ENCODE assay signal across 14 mouse cellular contexts in genomic region chr6:136491631-136492030, GRCm38 (mm10). TPM values are rescaled to one million over a fixed set of nuclear protein-coding genes. Genes with fewer than 3 reads are reported as not detected.
A peak's percentile ranks its signal among the peaks of the same experiment; 100 is the strongest.
DNase-seq lines count a peak whose midpoint lies in the region; ATAC-seq and TF ChIP-seq lines count a peak whose summit lies in the region.
"Had no signal": no experiment of that assay in that cellular context is flagged by ENCODE, and none has a peak within 500 bp of the region (broad histone marks: within the 10 kb centered on the region; RNA-seq: fewer than 3 reads in every experiment).

No protein-coding gene starts in this region.

- H3K4me1 ChIP-seq in spleen, adult 2 months (ENCODE audit: control insufficient read depth, insufficient read depth, insufficient read length): peaks cover 9% of the 10 kb centered on the region
- H3K4me1 ChIP-seq in ES-Bruce4 (ENCODE audit: control insufficient read depth, insufficient read depth, low read length): peaks cover 6% of the 10 kb centered on the region
- H3K4me1 ChIP-seq in brown adipose tissue, adult 24 weeks (ENCODE audit: control insufficient read depth, insufficient read depth, insufficient read length, low read length): peaks cover 3% of the 10 kb centered on the region; the same call in 1 of the 2 replicates
- H3K4me1 ChIP-seq: forebrain, embryonic 15.5 days; stomach, embryonic 15.5 days had no signal

- H3K27ac ChIP-seq in spleen, adult 2 months (ENCODE audit: insufficient read depth, low read length): peak overlapping the region; percentile 79
- peak overlapping the region; percentile 98 for H3K27ac ChIP-seq in ES-Bruce4 (ENCODE audit: insufficient read depth, low read length)
- peak overlapping the region; percentile 25; the same call in 1 of the 2 replicates for H3K27ac ChIP-seq in brown adipose tissue, adult 24 weeks (replicated peaks; ENCODE audit: low read depth, low read length)
- H3K27ac ChIP-seq: forebrain, embryonic 15.5 days; midbrain, embryonic 12.5 days had no signal

- DNase-seq in spleen, adult 2 months (ENCODE audit: low read depth in 1 of 2, low spot score in 2 of 2): no peak
- DNase-seq in spleen, postnatal 14 days (ENCODE audit: low spot score in 2 of 2): no peak
- peak; percentile 31 for DNase-seq in thymus, postnatal 25 days
- no peak for DNase-seq in right cerebral cortex, postnatal 4 days
- DNase-seq: cerebellum, adult 2 months; embryo, embryonic 11 days; right cerebral cortex, postnatal 25 days had no signal

- 0 out of 2 replicates have a peak overlapping the region, but pooled peaks have one; percentile 0 for H3K9ac ChIP-seq in ES-Bruce4 (ENCODE audit: low read depth, poor library complexity, severe bottlenecking)
- H3K9ac ChIP-seq: forebrain, embryonic 15.5 days; midbrain, embryonic 12.5 days; stomach, embryonic 15.5 days had no signal

- no peak overlapping the region for H3K4me3 ChIP-seq in spleen, adult 2 months (ENCODE audit: extremely low read depth, insufficient read depth, insufficient read length)
- H3K4me3 ChIP-seq in ES-Bruce4 (ENCODE audit: low read depth, low read length): no peak overlapping the region
- no peak overlapping the region for H3K4me3 ChIP-seq in brown adipose tissue, adult 24 weeks (ENCODE audit: insufficient read depth, low read depth, low read length)
- H3K4me3 ChIP-seq: forebrain, embryonic 15.5 days; midbrain, embryonic 12.5 days; stomach, embryonic 15.5 days had no signal

- no peak for ATAC-seq in monocyte, adult 5-6 weeks (replicated peaks; ENCODE audit: insufficient number of reproducible peaks, low FRiP score, low TSS enrichment, poor library complexity, severe bottlenecking)
- ATAC-seq: forebrain, embryonic 15.5 days; hindbrain, embryonic 16.5 days had no signal

- TF ChIP-seq EP300 in ES-Bruce4 (IDR thresholded peaks at IDR 0.05; ENCODE audit: insufficient read depth, low read depth, low read length): no peak

- H3K9me3 ChIP-seq in ES-Bruce4 (replicated peaks; ENCODE audit: control insufficient read depth, insufficient read depth, low read length, poor library complexity, severe bottlenecking): no peaks in the 10 kb centered on the region
- H3K9me3 ChIP-seq: forebrain, embryonic 15.5 days; midbrain, embryonic 12.5 days; stomach, embryonic 15.5 days had no signal

- no peaks in the 10 kb centered on the region for H3K36me3 ChIP-seq in spleen, adult 2 months (ENCODE audit: control insufficient read depth, insufficient read depth, low read length)
- H3K36me3 ChIP-seq in ES-Bruce4 (ENCODE audit: control insufficient read depth, insufficient read depth, low read length, poor library complexity, severe bottlenecking): no peaks in the 10 kb centered on the region
- H3K36me3 ChIP-seq: forebrain, embryonic 15.5 days; midbrain, embryonic 12.5 days; stomach, embryonic 15.5 days had no signal

- WGBS in spleen, adult 2 months: 53% methylated on average over 5 of the region's 5 CpGs

- TF ChIP-seq POLR2A in spleen, adult 2 months (IDR thresholded peaks at IDR 0.05; ENCODE audit: low read depth, low read length): no peak
- TF ChIP-seq POLR2A in ES-Bruce4 (IDR thresholded peaks at IDR 0.05; ENCODE audit: insufficient read depth, low read length): no peak

- no peak for TF ChIP-seq CTCF in spleen, adult 2 months (IDR thresholded peaks at IDR 0.05; ENCODE audit: extremely low read depth, insufficient read depth, insufficient read length, insufficient replicate concordance)
- no peak for TF ChIP-seq CTCF in ES-Bruce4 (IDR thresholded peaks at IDR 0.05; ENCODE audit: low read depth, low read length)

- no peaks in the 10 kb centered on the region for H3K27me3 ChIP-seq in spleen, adult 2 months (ENCODE audit: control insufficient read depth, insufficient read depth, low read length)
- H3K27me3 ChIP-seq in ES-Bruce4 (ENCODE audit: control insufficient read depth, insufficient read depth, low read length, poor library complexity, severe bottlenecking): no peaks in the 10 kb centered on the region
- H3K27me3 ChIP-seq: forebrain, embryonic 15.5 days; midbrain, embryonic 12.5 days; stomach, embryonic 15.5 days had no signal

RNA-seq across cellular contexts. Expression of gene Atf7ip, which starts 14.3 kb away (rescaled TPM):
- polyA plus RNA-seq in spleen, adult 2 months (2012; rRNA removed): 30.3 and 32.5 TPM in 2 replicates
- polyA plus RNA-seq in ES-Bruce4 (2011; ENCODE audit: insufficient read depth, insufficient read length, low read depth, missing spikeins): 110 and 114 TPM in 2 replicates
- polyA plus RNA-seq in brown adipose tissue, adult 24 weeks (2012; ENCODE audit: insufficient read depth, insufficient read length, missing spikeins): 13.8 and 15.4 TPM in 2 replicates
- total RNA-seq in monocyte, adult 5-6 weeks (2017): 53.5 to 127 TPM (median 61.9 TPM) in 3 replicates

Comparison
In these comparisons a context has a peak if more than half of its experiments do, and no peak if none do; other contexts are left out.
1. H3K27ac ChIP-seq: peak in every context shown above with its lines; median percentile 98 in ES-Bruce4; 79 in spleen, adult 2 months; 25 in brown adipose tissue, adult 24 weeks.